Mouse (Mus musculus) liver, adult 2 months (tissue): Measurements from ENCODE around the gene Ush1g.

ENCODE experiments used
- CTCF ChIP-seq: fragments of 200-500 bp; IDR thresholded peaks from 2 replicates; pipeline ENCODE4 v1.5.1; 2011; ENCODE audit warnings: low read depth, low read length, control low read depth
- POLR2A ChIP-seq: fragments of 200-500 bp; IDR thresholded peaks from 2 replicates; pipeline ENCODE4 v1.6.1; 2011; ENCODE audit warnings: low read length, control low read depth; ENCODE audit not compliant: insufficient read depth; ENCODE audit errors: extremely low read depth

GRCm38 (mm10) chr11:115348681-115349248, 26.9 kb upstream of the Ush1g start:
- no peak for TF ChIP-seq CTCF
- TF ChIP-seq POLR2A: no peak
